Mouse (Mus musculus) G1E (cell line): ENCODE measurements around the gene Mrps25. TPM values are rescaled to one million over a fixed set of nuclear protein-coding genes. Genes with fewer than 3 reads are reported as not detected.

Experiments used
- ATAC-seq: 2 replicates; pipeline ENCODE4 v1.8.0; 2016; ENCODE audit warnings: mild to moderate bottlenecking; ENCODE audit not compliant: insufficient number of reproducible peaks, poor library complexity, low FRiP score, severe bottlenecking; ENCODE audit errors: extremely low read depth
- DNase-seq: peaks from one replicate; pipeline ENCODE4 v3.0.0; 2012; ENCODE audit warnings: low spot score
- H3K27me3 ChIP-seq: 2 replicates; pipeline ENCODE4 v1.6.1; 2012; ENCODE audit warnings: mild to moderate bottlenecking, low read length, inconsistent platforms; ENCODE audit not compliant: insufficient read depth
- H3K36me3 ChIP-seq: replicated peaks from 2 replicates; pipeline ENCODE3; 2012; ENCODE audit warnings: mild to moderate bottlenecking, inconsistent platforms
- H3K4me1 ChIP-seq: 2 replicates; pipeline ENCODE4 v1.6.1; 2012; ENCODE audit warnings: low read depth, low read length, inconsistent platforms, mixed read lengths; ENCODE audit not compliant: insufficient read depth
- H3K4me3 ChIP-seq: 2 replicates; pipeline ENCODE4 v1.5.1; 2012; ENCODE audit warnings: low read depth, mild to moderate bottlenecking, inconsistent platforms, low read length, moderate library complexity, mixed read lengths
- H3K9me3 ChIP-seq: replicated peaks from 2 replicates; pipeline ENCODE4 v1.6.1; 2012; ENCODE audit warnings: inconsistent platforms
- CTCF ChIP-seq: IDR thresholded peaks from 2 replicates; pipeline ENCODE4 v1.5.1; 2012; ENCODE audit warnings: low read depth, low read length, inconsistent platforms, mixed read lengths
- GATA1 ChIP-seq: IDR thresholded peaks from 2 replicates; pipeline ENCODE4 v1.6.1; 2012; ENCODE audit warnings: borderline replicate concordance, low read length, inconsistent platforms, mixed read lengths
- GATA2 ChIP-seq: IDR thresholded peaks from 2 replicates; pipeline ENCODE4 v1.6.1; 2012; ENCODE audit warnings: low read depth, low read length, inconsistent platforms, borderline replicate concordance
- POLR2AphosphoS5 ChIP-seq: IDR thresholded peaks from 2 replicates; pipeline ENCODE4 v1.6.1; 2012; ENCODE audit warnings: low read depth, low read length, inconsistent platforms; ENCODE audit not compliant: insufficient replicate concordance
- TAL1 ChIP-seq: conservative IDR thresholded peaks from 2 replicates; pipeline ENCODE4 v1.6.1; 2012; ENCODE audit warnings: low read depth, low read length, inconsistent platforms, mixed read lengths
- polyA plus RNA-seq: library from polyadenylated mRNA; stranded (reverse); fragments of >175 nt; gene quantifications from 2 replicates; pipeline ENCODE4 v1.2.3, GENCODE M21; 2012
- total RNA-seq, 2 experiments: library from RNA; stranded (forward) in 1 of 2; stranded (reverse) in 1 of 2; fragments of 200-1000 nt in 1 of 2; fragments of >200 nt in 1 of 2; fragmentation: Nextera tagmentation in 1 of 2; gene quantifications; 2 replicates each; pipeline ENCODE4 v1.2.3; 2014 to 2017

Mrps25 gene
- total and polyA plus RNA-seq, 3 experiments: 11.9 to 89.3 (median 12.3) TPM

DNA sequence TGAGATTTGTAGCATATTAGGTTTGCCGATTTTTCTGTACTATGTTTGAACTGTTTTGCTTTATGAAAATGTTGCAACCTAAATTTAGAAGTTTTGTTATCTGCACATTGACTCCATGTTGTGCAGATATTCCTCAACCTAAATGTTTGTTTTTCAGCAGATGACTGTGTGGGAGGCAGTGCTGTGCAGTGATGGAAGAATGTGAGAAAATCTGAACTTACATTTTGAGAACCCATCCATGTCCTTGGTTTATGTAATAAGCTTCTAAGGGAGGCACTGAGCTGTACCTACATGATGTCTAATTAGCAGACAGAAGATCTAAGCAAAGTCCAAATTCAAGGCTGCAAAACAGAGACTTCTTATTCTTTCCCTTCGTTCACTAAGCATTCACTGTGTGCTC is 50.2 kb downstream of the Mrps25 start:
- DNase-seq (no peak), ATAC-seq (no peak)

GRCm38 (mm10) chr6:92132021-92132911 is 51.6 kb downstream of the Mrps25 start:
- peaks cover 30% of the 10 kb centered on the region for H3K36me3 ChIP-seq
- no peak for DNase-seq

More for the DNA sequence above, 50.2 kb downstream of the Mrps25 start:
- Histone ChIP-seq H3K9me3 (no peaks in the 10 kb centered on the region), H3K36me3 (peaks cover 31% of the 10 kb centered on the region), H3K4me1 (peaks cover 23% of the 10 kb centered on the region), H3K27me3 (no peaks in the 10 kb centered on the region), H3K4me3 (no peak overlapping the region)
- TF ChIP-seq POLR2AphosphoS5: no peak
- TF ChIP-seq GATA1: no peak
- no peak for TF ChIP-seq CTCF
- no peak for TF ChIP-seq GATA2
- TF ChIP-seq TAL1: no peak

GRCm38 (mm10) chr6:92131456-92131855 is 52.4 kb downstream of the Mrps25 start:
- peaks cover 23% of the 10 kb centered on the region for H3K4me1 ChIP-seq
- DNase-seq (no peak), ATAC-seq (no peak)
- H3K9me3 ChIP-seq: no peaks in the 10 kb centered on the region
- H3K27me3 ChIP-seq: no peaks in the 10 kb centered on the region
- TF ChIP-seq GATA1 (no peak), POLR2AphosphoS5 (no peak), CTCF (no peak), GATA2 (no peak), TAL1 (no peak)
- H3K4me3 ChIP-seq: no peak overlapping the region
- peaks cover 29% of the 10 kb centered on the region for H3K36me3 ChIP-seq

More at GRCm38 (mm10) chr6:92132021-92132911, 51.6 kb downstream of the Mrps25 start:
- TF ChIP-seq GATA2 (no peak), CTCF (no peak)
- Histone ChIP-seq H3K27me3 (no peaks in the 10 kb centered on the region), H3K4me3 (no peak overlapping the region), H3K4me1 (peaks cover 23% of the 10 kb centered on the region), H3K9me3 (no peaks in the 10 kb centered on the region)
- peak; percentile 66 for ATAC-seq

DNA sequence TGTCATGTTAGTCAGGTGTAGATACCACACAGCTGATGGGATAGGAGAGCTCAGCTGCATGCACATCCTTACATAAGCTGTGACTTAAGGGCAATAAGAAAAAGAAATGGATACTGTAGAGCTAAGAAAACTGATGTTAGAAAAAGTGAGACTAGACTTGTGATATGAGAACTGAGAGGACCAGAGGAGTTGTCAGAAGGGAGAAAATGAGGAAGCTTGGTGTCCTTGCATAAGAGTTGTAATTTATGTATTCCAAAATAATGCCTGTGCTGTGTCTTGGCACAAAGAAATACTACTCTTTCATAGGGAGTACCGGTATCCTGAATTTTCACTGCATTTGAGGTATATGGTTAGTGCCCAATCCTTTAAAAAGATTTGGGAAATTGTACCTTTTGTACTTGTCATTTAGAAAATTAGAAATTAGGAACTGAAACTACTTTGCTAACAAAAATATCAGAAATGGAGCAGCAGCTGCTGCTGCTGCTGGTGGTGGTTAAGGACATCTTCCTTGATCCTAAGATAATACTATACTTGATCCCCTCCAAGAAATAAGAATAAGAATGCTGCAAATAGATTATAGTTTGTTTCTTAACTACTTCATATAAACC is 56.9 kb downstream of the Mrps25 start:
- no peak for DNase-seq
- Histone ChIP-seq H3K4me1 (peaks cover 12% of the 10 kb centered on the region), H3K36me3 (peaks cover 25% of the 10 kb centered on the region), H3K4me3 (no peak overlapping the region), H3K27me3 (no peaks in the 10 kb centered on the region), H3K9me3 (no peaks in the 10 kb centered on the region)
- no peak for TF ChIP-seq POLR2AphosphoS5
- no peak for ATAC-seq

DNA sequence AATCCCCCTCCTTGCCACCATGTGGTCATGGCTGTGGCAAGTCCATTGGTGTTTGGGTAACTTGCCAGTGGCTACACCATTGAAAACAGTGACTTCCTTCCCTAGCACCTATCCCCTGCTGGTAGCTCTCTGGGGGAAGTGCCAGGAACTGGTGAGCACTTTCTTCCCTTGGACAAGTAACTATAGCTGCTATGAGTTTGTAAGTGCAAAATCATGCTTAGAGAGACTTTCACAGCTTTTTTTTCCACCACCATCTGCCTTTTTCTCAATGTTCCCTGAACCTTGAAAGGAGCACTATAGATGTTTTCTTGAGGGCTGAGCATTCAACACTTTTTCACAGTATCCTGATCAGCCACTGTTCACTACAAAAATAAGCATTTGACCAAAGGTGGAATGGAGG is 59.3 kb downstream of the Mrps25 start:
- no peak for TF ChIP-seq GATA2
- TF ChIP-seq GATA1: no peak
- no peak for TF ChIP-seq TAL1
- no peak for TF ChIP-seq POLR2AphosphoS5
- no peak for TF ChIP-seq CTCF
- no peaks in the 10 kb centered on the region for H3K27me3 ChIP-seq
- no peaks in the 10 kb centered on the region; the same call in 1 of the 2 replicates for H3K4me1 ChIP-seq
- no peak overlapping the region for H3K4me3 ChIP-seq
- H3K9me3 ChIP-seq: no peaks in the 10 kb centered on the region
- peaks cover 18% of the 10 kb centered on the region for H3K36me3 ChIP-seq
- ATAC-seq (no peak), DNase-seq (no peak)

Other genes starting within 250 kb of the Mrps25 start
- 0.68 and 5.2 TPM in 2 replicates for gene Fgd5, start 205.2 kb downstream of the Mrps25 start, total RNA-seq (2014; fragmentation: Nextera tagmentation)
- gene Fgd5, start 205.2 kb downstream of the Mrps25 start, total RNA-seq (2017): 0.05 and 0.06 TPM in 2 replicates
- 0.01 TPM in 1 of 2 replicates, not detected in the other for gene Fgd5, start 205.2 kb downstream of the Mrps25 start, polyA plus RNA-seq
- 48.0 and 60.9 TPM in 2 replicates for gene Nr2c2, start 92.6 kb downstream of the Mrps25 start, total RNA-seq (2014; fragmentation: Nextera tagmentation)
- gene Nr2c2, start 92.6 kb downstream of the Mrps25 start, total RNA-seq (2017): 43.1 and 47.9 TPM in 2 replicates
- 4.5 and 5.6 TPM in 2 replicates for gene Nr2c2, start 92.6 kb downstream of the Mrps25 start, polyA plus RNA-seq
- gene Rbsn, start 30.9 kb upstream of the Mrps25 start, total RNA-seq (2014; fragmentation: Nextera tagmentation): 17.9 and 31.5 TPM in 2 replicates
- 20.1 TPM in 2 replicates for gene Rbsn, start 30.9 kb upstream of the Mrps25 start, total RNA-seq (2017)
- gene Rbsn, start 30.9 kb upstream of the Mrps25 start, polyA plus RNA-seq: 5.3 and 6.2 TPM in 2 replicates
- gene Trh, start 60.6 kb upstream of the Mrps25 start, total RNA-seq (2014; fragmentation: Nextera tagmentation): not detected in 2 replicates
- gene Trh, start 60.6 kb upstream of the Mrps25 start, total RNA-seq (2017): 0.06 TPM in 1 of 2 replicates, not detected in the other
- not detected in 2 replicates for gene Trh, start 60.6 kb upstream of the Mrps25 start, polyA plus RNA-seq